Mouse (Mus musculus): ENCODE measurements at regions not wholly inside any gene's neighbourhood (a gene's known extent, or its start where the extent isn't known, plus 50 kb on each side); places are given as distances from the start of the nearest gene placed in this dataset.

GRCm38 (mm10) chr3:127977240-127977639, 81.1 kb upstream of the Fam241a start:
- no peak for DNase-seq

GRCm38 (mm10) chr3:127970891-127971290, 74.8 kb upstream of the Fam241a start:
- DNase-seq = peak; percentile 8

- no peak for DNase-seq
These were observed 71.0 kb upstream of the Fam241a start for GRCm38 (mm10) chr3:127967170-127967569.

- DNase-seq = no peak
These were observed 70.1 kb upstream of the Fam241a start for GRCm38 (mm10) chr3:127966214-127966613.

GRCm38 (mm10) chr3:127958919-127959684, 63.0 kb upstream of the Fam241a start:
- DNase-seq = no peak

- DNase-seq = peak; percentile 45
These were observed 58.7 kb upstream of the Fam241a start for GRCm38 (mm10) chr3:127954856-127955255.

- DNase-seq = peak; percentile 26
These were observed 57.5 kb upstream of the Fam241a start for GRCm38 (mm10) chr3:127953610-127954009.

GRCm38 (mm10) chr3:127948898-127949620, 52.9 kb upstream of the Fam241a start:
- DNase-seq = peak; percentile 46

GRCm38 (mm10) chr3:127948326-127948725, 52.2 kb upstream of the Fam241a start:
- DNase-seq = no peak
